Mouse (Mus musculus) limb, embryonic 14.5 days (tissue): ENCODE results near the gene Kif1b. TPM values are rescaled to one million over a fixed set of nuclear protein-coding genes. Genes with fewer than 3 reads are reported as not detected.

Experiments
- ATAC-seq: fragments of 200-750 bp; cut with Nextera tagmentation; 2 replicates; pipeline ENCODE4 v1.8.0; 2017; ENCODE audit warnings: low read depth, moderate number of reproducible peaks, moderate TSS enrichment; ENCODE audit not compliant: low FRiP score
- DNase-seq: peaks from one replicate; pipeline ENCODE4 v3.0.0-alpha.2; 2015; ENCODE audit warnings: low spot score
- H3K27ac ChIP-seq: fragments of 300-500 bp; sonication (generic); replicated peaks from 2 replicates; pipeline ENCODE4 v1.5.1; 2014; ENCODE audit warnings: low read depth, mild to moderate bottlenecking, low read length, moderate library complexity, mixed read lengths
- H3K27me3 ChIP-seq: fragments of 300-500 bp; sonication (generic); 2 replicates; pipeline ENCODE4 v1.6.1; 2014; ENCODE audit warnings: low read length, mixed read lengths; ENCODE audit not compliant: control insufficient read depth, insufficient read depth
- H3K36me3 ChIP-seq: fragments of 300-500 bp; sonication (generic); 2 replicates; pipeline ENCODE4 v1.6.1; 2014; ENCODE audit warnings: mild to moderate bottlenecking, low read length, moderate library complexity, mixed read lengths; ENCODE audit not compliant: control insufficient read depth, insufficient read depth
- H3K4me1 ChIP-seq: fragments of 300-500 bp; sonication (generic); 2 replicates; pipeline ENCODE4 v1.6.1; 2014; ENCODE audit warnings: antibody characterized with exemption, low read length, mixed read lengths; ENCODE audit not compliant: control insufficient read depth, insufficient read depth
- H3K4me2 ChIP-seq: fragments of 300-500 bp; sonication (generic); replicated peaks from 2 replicates; pipeline ENCODE4 v1.6.1; 2014; ENCODE audit warnings: low read depth, mild to moderate bottlenecking, low read length, moderate library complexity; ENCODE audit not compliant: severe bottlenecking
- H3K4me3 ChIP-seq: fragments of 300-500 bp; sonication (generic); replicated peaks from 2 replicates; pipeline ENCODE4 v1.5.1; 2014; ENCODE audit warnings: low read length
- H3K9ac ChIP-seq: fragments of 300-500 bp; sonication (generic); 2 replicates; pipeline ENCODE4 v1.6.1; 2014; ENCODE audit warnings: mild to moderate bottlenecking, low read depth, low read length, moderate library complexity; ENCODE audit not compliant: severe bottlenecking
- H3K9me3 ChIP-seq: fragments of 300-500 bp; sonication (generic); 2 replicates; pipeline ENCODE4 v1.6.1; 2016; ENCODE audit warnings: low read length; ENCODE audit not compliant: control insufficient read depth
- POLR2A ChIP-seq: fragments of 200-500 bp; IDR thresholded peaks from 2 replicates; pipeline ENCODE4 v1.8.0; 2012; ENCODE audit warnings: inconsistent platforms, mild to moderate bottlenecking, moderate library complexity, borderline replicate concordance; ENCODE audit not compliant: insufficient read depth, insufficient read length; ENCODE audit errors: extremely low read depth
- WGBS: fragments of 180-500 bp; shearing (Covaris S2); extraction: QIAGEN DNeasy Blood & Tissue Kit; methylation state at CpG from one replicate; pipeline ENCODE4 v1.1.7; 2014; 5-methylcytosine and 5-hydroxymethylcytosine counted together
- polyA plus RNA-seq, 2 experiments: library from polyadenylated mRNA; depleted of rRNA in 1 of 2; stranded (reverse) in 1 of 2; unstranded in 1 of 2; fragments of >200 nt; fragmentation: Nextera tagmentation in 1 of 2; extraction: Ambion mirVana in 1 of 2; gene quantifications; 2 replicates each; pipeline versions ENCODE4 v1.2.1 to v1.2.3; 2012 to 2014

Gene Kif1b
- polyA plus RNA-seq, 2 experiments = 35.0 to 50.3 TPM

DNA sequence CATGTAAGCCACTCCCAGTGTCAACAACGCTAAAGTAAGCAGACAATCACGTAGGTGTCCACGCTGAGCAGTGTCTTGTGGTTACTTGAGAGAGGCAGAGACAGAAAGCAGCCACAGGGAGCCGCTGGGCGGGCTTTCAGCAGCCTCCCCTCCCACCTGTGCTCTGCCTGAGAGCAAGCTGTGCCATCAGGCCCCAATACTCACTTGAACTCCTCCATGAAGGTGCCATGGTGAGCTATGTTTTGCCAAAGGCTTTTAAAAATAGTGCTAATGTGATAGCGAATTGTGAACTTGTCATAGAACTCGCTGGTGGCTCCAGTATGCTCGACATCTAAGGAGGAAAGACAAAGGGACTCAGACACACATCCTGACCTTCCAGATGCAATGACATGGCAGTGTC is 36.8 kb upstream of the Kif1b start:
- Histone ChIP-seq H3K4me3 (no peak overlapping the region), H3K4me1 (no peaks in the 10 kb centered on the region), H3K27me3 (no peaks in the 10 kb centered on the region), H3K9ac (no peak overlapping the region), H3K36me3 (peaks cover 93% of the 10 kb centered on the region), H3K27ac (no peak overlapping the region), H3K4me2 (no peak overlapping the region), H3K9me3 (no peaks in the 10 kb centered on the region)
- no peak for DNase-seq
- no peak for TF ChIP-seq POLR2A
- ATAC-seq = no peak
- 86% methylated on average over 8 of the region's 8 CpGs for WGBS

- Histone ChIP-seq H3K9me3 (no peaks in the 10 kb centered on the region), H3K9ac (no peak overlapping the region), H3K4me2 (no peak overlapping the region), H3K4me3 (no peak overlapping the region), H3K27me3 (no peaks in the 10 kb centered on the region), H3K27ac (no peak overlapping the region), H3K36me3 (peaks cover 92% of the 10 kb centered on the region), H3K4me1 (no peaks in the 10 kb centered on the region)
- 72% methylated on average over 2 of the region's 2 CpGs for WGBS
- TF ChIP-seq POLR2A = no peak
- ATAC-seq = no peak
- no peak for DNase-seq
Measured at GRCm38 (mm10) chr4:149340680-149341079, 33.2 kb upstream of the Kif1b start.

DNA sequence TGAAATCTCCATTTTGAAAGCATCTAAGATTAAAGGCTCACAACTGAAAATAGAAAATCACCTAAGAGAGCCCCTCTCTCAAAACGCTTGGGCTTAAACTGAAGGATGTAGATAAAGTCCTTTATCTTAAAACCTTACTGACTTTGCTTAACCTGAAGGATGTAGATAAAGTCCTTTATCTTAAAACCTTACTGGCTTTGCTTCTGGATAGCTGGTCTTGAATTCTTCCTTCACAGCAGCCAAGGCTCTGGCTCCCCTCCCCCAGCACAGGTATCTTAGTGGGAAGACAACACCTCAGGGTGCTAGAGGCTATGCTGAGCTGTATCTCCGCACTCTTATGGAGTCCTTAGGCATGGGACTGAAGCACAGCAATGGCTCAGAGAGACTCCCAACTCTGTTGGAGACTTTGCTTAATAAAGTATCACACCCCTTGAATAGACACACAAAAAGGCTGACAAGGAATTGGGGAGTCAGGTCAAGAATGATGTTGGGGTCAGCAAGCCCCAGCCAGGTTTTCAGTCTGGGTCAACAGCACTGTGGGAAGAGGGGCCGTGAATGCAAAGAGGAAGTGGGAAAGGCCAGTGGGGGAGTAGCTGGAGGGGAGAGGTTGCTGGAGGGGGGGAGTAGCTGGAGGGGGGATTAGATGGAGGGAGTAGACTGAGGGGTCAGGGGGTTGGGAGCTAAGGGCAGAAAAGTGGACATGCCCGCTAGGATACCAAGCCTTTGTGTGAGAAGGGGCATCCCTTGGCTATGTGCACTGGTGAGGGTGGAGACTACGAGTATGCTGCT is 32.1 kb upstream of the Kif1b start:
- no peaks in the 10 kb centered on the region for H3K27me3 ChIP-seq
- H3K9ac ChIP-seq = no peak overlapping the region
- no peak overlapping the region for H3K4me2 ChIP-seq
- no peak for TF ChIP-seq POLR2A
- no peak overlapping the region for H3K27ac ChIP-seq
- ATAC-seq (no peak), DNase-seq (no peak)
- peaks cover 93% of the 10 kb centered on the region for H3K36me3 ChIP-seq
- H3K9me3 ChIP-seq = no peaks in the 10 kb centered on the region
- no peak overlapping the region for H3K4me3 ChIP-seq
- H3K4me1 ChIP-seq = no peaks in the 10 kb centered on the region
- 80% methylated on average over 5 of the region's 5 CpGs for whole genome bisulfite sequencing

DNA sequence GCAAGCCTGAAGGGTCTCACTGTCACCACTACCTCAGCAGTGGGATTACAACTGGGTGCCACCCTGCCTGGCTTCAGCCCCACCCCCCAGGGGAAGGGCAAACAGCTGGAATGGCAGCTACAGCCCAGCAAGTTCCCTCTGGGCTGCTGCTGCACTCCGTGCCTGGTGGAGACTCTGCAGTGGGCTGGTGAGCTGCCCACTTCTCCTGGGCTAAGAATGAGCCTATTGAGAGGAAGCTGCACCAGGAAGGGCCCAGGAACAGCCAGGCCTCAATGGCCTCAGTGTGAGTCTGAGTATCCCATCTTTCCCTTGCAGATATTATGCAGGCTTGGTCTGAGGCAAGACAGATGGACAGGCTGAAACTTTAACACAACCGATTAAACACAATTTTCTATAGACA is 30.6 kb upstream of the Kif1b start:
- TF ChIP-seq POLR2A = no peak
- 88% methylated on average over 2 of the region's 2 CpGs for WGBS

GRCm38 (mm10) chr4:149337353-149337752 is 29.9 kb upstream of the Kif1b start:
- ATAC-seq = no peak
- Histone ChIP-seq H3K9me3 (no peaks in the 10 kb centered on the region), H3K4me3 (no peak overlapping the region), H3K36me3 (peaks cover 95% of the 10 kb centered on the region), H3K27ac (no peak overlapping the region), H3K4me2 (no peak overlapping the region), H3K4me1 (no peaks in the 10 kb centered on the region), H3K27me3 (no peaks in the 10 kb centered on the region), H3K9ac (no peak overlapping the region)
- WGBS = 88% methylated on average over 9 of the region's 9 CpGs
- TF ChIP-seq POLR2A = no peak
- DNase-seq = no peak

More for the DNA sequence above, 30.6 kb upstream of the Kif1b start:
- no peaks in the 10 kb centered on the region for H3K9me3 ChIP-seq
- no peak overlapping the region for H3K27ac ChIP-seq
- H3K4me1 ChIP-seq = no peaks in the 10 kb centered on the region
- DNase-seq = no peak
- no peaks in the 10 kb centered on the region for H3K27me3 ChIP-seq
- no peak overlapping the region for H3K4me3 ChIP-seq
- no peak overlapping the region for H3K4me2 ChIP-seq
- H3K36me3 ChIP-seq = peaks cover 95% of the 10 kb centered on the region
- H3K9ac ChIP-seq = no peak overlapping the region
- ATAC-seq = no peak
